Mouse (Mus musculus) liver, adult 2 months (tissue): Measurements from ENCODE around the gene Plekha1. TPM values are rescaled to one million over a fixed set of nuclear protein-coding genes. Genes with fewer than 3 reads are reported as not detected.
A peak's percentile ranks its signal among the peaks of the same experiment; 100 is the strongest.

Experiments used
- DNase-seq: peaks from one replicate; pipeline ENCODE4 v3.0.0-alpha.2; 2011; ENCODE audit warnings: low read depth, low spot score; ENCODE audit errors: extremely low read depth
- H3K27ac ChIP-seq: fragments of 200-500 bp; replicated peaks from 2 replicates; pipeline ENCODE4 v1.5.1; 2012; ENCODE audit warnings: low read depth, mild to moderate bottlenecking, control low read depth, inconsistent platforms, low read length; ENCODE audit not compliant: insufficient read depth
- H3K27me3 ChIP-seq: fragments of 200-500 bp; 2 replicates; pipeline ENCODE4 v1.6.1; 2012; ENCODE audit warnings: mild to moderate bottlenecking, moderate library complexity, low read length, inconsistent platforms; ENCODE audit not compliant: control insufficient read depth, insufficient read depth
- H3K36me3 ChIP-seq: fragments of 200-500 bp; 2 replicates; pipeline ENCODE4 v1.6.1; 2012; ENCODE audit warnings: low read length, inconsistent platforms; ENCODE audit not compliant: control insufficient read depth, insufficient read depth
- H3K4me1 ChIP-seq: fragments of 200-500 bp; 2 replicates; pipeline ENCODE4 v1.6.1; 2011; ENCODE audit warnings: low read length; ENCODE audit not compliant: control insufficient read depth, insufficient read depth
- H3K4me3 ChIP-seq: fragments of 200-500 bp; 2 replicates; pipeline ENCODE4 v1.5.1; 2011; ENCODE audit warnings: low read depth, mild to moderate bottlenecking, control low read depth, low read length, moderate library complexity; ENCODE audit not compliant: insufficient read depth
- H3K79me2 ChIP-seq: fragments of 200-500 bp; 2 replicates; pipeline ENCODE4 v1.6.1; 2012; ENCODE audit warnings: inconsistent platforms, mild to moderate bottlenecking, low read length, moderate library complexity; ENCODE audit not compliant: control insufficient read depth, insufficient read depth
- H3K9ac ChIP-seq: fragments of 200-500 bp; 2 replicates; pipeline ENCODE4 v1.6.1; 2012; ENCODE audit warnings: low read depth, mild to moderate bottlenecking, control low read depth, inconsistent platforms, low read length
- CTCF ChIP-seq: fragments of 200-500 bp; IDR thresholded peaks from 2 replicates; pipeline ENCODE4 v1.5.1; 2011; ENCODE audit warnings: low read depth, low read length, control low read depth
- POLR2A ChIP-seq: fragments of 200-500 bp; IDR thresholded peaks from 2 replicates; pipeline ENCODE4 v1.6.1; 2011; ENCODE audit warnings: low read length, control low read depth; ENCODE audit not compliant: insufficient read depth; ENCODE audit errors: extremely low read depth
- WGBS: fragments of 180-500 bp; shearing (Covaris S2); methylation state at CpG from one replicate; pipeline ENCODE4 v1.1.7; 2018; 5-methylcytosine and 5-hydroxymethylcytosine counted together
- polyA plus RNA-seq: library from polyadenylated mRNA; depleted of rRNA; stranded (reverse); fragments of >200 nt; gene quantifications from 2 replicates; pipeline ENCODE4 v1.2.3, GENCODE M21; 2012; rRNA removed
- total RNA-seq: library from RNA; depleted of rRNA; stranded (reverse); fragments of >200 nt; gene quantifications from 2 replicates; pipeline ENCODE4 v1.2.3, GENCODE M21; 2014; rRNA removed

Gene Plekha1
- total RNA-seq = 7.0 and 9.3 TPM in 2 replicates
- 4.3 and 5.6 TPM in 2 replicates for polyA plus RNA-seq

- under 1% methylated on average over 113 of the region's 114 CpGs for whole genome bisulfite sequencing
- Histone ChIP-seq H3K4me3 (peak within 1 kb of the TSS; percentile 89), H3K27me3 (no peaks in the 10 kb centered on the region), H3K9ac (peak within 1 kb of the TSS; percentile 95), H3K36me3 (no peaks in the 10 kb centered on the region), H3K79me2 (no peaks in the 10 kb centered on the region; the same call in 1 of the 2 replicates), H3K4me1 (peaks cover 1% of the 10 kb centered on the region; the same call in 1 of the 2 replicates), H3K27ac (peak within 1 kb of the TSS; percentile 71)
- DNase-seq = peak; percentile 92
- TF ChIP-seq POLR2A (peak; percentile 59; the same call in 1 of the 2 replicates), CTCF (no peak)
These were observed at the start of gene Plekha1 for GRCm38 (mm10) chr7:130865613-130866591. TSS of gene Plekha1 (plus strand) at chr7:130865756.

- no peak overlapping the region for H3K4me3 ChIP-seq
- no peaks in the 10 kb centered on the region for H3K79me2 ChIP-seq
- TF ChIP-seq CTCF (no peak), POLR2A (no peak)
- no peaks in the 10 kb centered on the region for H3K36me3 ChIP-seq
- H3K4me1 ChIP-seq = no peaks in the 10 kb centered on the region
- H3K27ac ChIP-seq = no peak overlapping the region
- 0 out of 2 replicates have a peak, but pooled peaks cover 5% of the 10 kb centered on the region for H3K27me3 ChIP-seq
- 76% methylated on average over 7 of the region's 7 CpGs for WGBS
- DNase-seq = no peak
- no peak overlapping the region for H3K9ac ChIP-seq
These were observed 49.3 kb upstream of the Plekha1 start for GRCm38 (mm10) chr7:130816243-130816642.

- H3K27me3 ChIP-seq = peaks cover 5% of the 10 kb centered on the region; the same call in 1 of the 2 replicates
These were observed 46.7 kb upstream of the Plekha1 start for GRCm38 (mm10) chr7:130818813-130819212.

GRCm38 (mm10) chr7:130819624-130820023, 45.9 kb upstream of the Plekha1 start:
- no peaks in the 10 kb centered on the region for H3K79me2 ChIP-seq
- H3K4me3 ChIP-seq = no peak overlapping the region
- no peak for DNase-seq
- peaks cover 5% of the 10 kb centered on the region; the same call in 1 of the 2 replicates for H3K27me3 ChIP-seq
- TF ChIP-seq POLR2A = no peak
- TF ChIP-seq CTCF = no peak
- 77% methylated on average over 10 of the region's 10 CpGs for WGBS
- no peaks in the 10 kb centered on the region for H3K36me3 ChIP-seq
- no peaks in the 10 kb centered on the region for H3K4me1 ChIP-seq
- H3K9ac ChIP-seq = no peak overlapping the region
- no peak overlapping the region for H3K27ac ChIP-seq

More at GRCm38 (mm10) chr7:130818813-130819212, 46.7 kb upstream of the Plekha1 start:
- H3K36me3 ChIP-seq = no peaks in the 10 kb centered on the region
- no peak overlapping the region for H3K9ac ChIP-seq
- H3K4me3 ChIP-seq = no peak overlapping the region
- H3K27ac ChIP-seq = no peak overlapping the region
- no peaks in the 10 kb centered on the region for H3K4me1 ChIP-seq
- no peak for DNase-seq
- WGBS = 72% methylated on average over 5 of the region's 5 CpGs
- TF ChIP-seq CTCF (no peak), POLR2A (no peak)
- no peaks in the 10 kb centered on the region for H3K79me2 ChIP-seq

GRCm38 (mm10) chr7:130823992-130824391, 41.6 kb upstream of the Plekha1 start:
- Histone ChIP-seq H3K4me3 (no peak overlapping the region), H3K4me1 (no peaks in the 10 kb centered on the region), H3K27ac (no peak overlapping the region), H3K79me2 (no peaks in the 10 kb centered on the region), H3K27me3 (peaks cover 2% of the 10 kb centered on the region; the same call in 1 of the 2 replicates), H3K9ac (no peak overlapping the region), H3K36me3 (no peaks in the 10 kb centered on the region)
- no peak for TF ChIP-seq POLR2A
- TF ChIP-seq CTCF = no peak
- WGBS = 69% methylated on average over 9 of the region's 9 CpGs
- DNase-seq = no peak

GRCm38 (mm10) chr7:130826343-130826742, 39.2 kb upstream of the Plekha1 start:
- H3K79me2 ChIP-seq = no peaks in the 10 kb centered on the region
- DNase-seq = no peak
- H3K27me3 ChIP-seq = no peaks in the 10 kb centered on the region; the same call in 1 of the 2 replicates
- no peaks in the 10 kb centered on the region for H3K36me3 ChIP-seq
- H3K9ac ChIP-seq = no peak overlapping the region
- no peak overlapping the region for H3K4me3 ChIP-seq
- no peak for TF ChIP-seq CTCF
- TF ChIP-seq POLR2A = no peak
- H3K27ac ChIP-seq = no peak overlapping the region
- H3K4me1 ChIP-seq = no peaks in the 10 kb centered on the region
- 80% methylated on average over 3 of the region's 3 CpGs for WGBS
